Mouse (Mus musculus): ENCODE measurements around the gene Rab3a.

- TF ChIP-seq CHD2 (IDR thresholded peaks at IDR 0.05; ENCODE audit: low read depth, low read length) (no peak), ZNF384 (IDR thresholded peaks at IDR 0.05; ENCODE audit: low read depth, low read length) (no peak)
Measured at GRCm38 (mm10) chr8:70729808-70730475, 24.5 kb upstream of the Rab3a start.
